Mouse (Mus musculus): ENCODE measurements around the gene Armc7.
"Not testable (repeated sequence)": the region's sequence is repeated elsewhere in the genome, so short reads cannot be mapped to it uniquely, and the experiment has no call there.

Gene Armc7

DNA sequence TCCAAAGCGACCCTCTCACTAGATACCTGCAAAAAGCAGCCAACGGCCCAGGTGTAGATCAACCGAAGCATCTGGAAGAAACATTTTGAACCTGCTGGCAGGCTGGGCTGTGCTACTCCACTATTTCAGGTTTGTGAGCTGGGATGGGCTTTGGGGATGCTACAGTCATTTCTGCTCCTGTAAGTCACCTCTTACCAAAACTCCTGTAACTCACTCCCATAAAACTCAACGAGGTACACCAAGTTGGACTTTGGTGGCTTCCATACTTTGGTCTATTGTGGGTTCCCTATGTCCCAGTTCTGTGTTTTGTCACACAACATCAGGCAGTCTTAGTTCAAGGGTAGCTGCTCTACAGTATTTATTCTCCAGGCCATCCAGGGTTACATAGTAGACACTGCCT lies 45.6 kb downstream of the Armc7 start:
- in situ Hi-C loops (cut with MboI; ENCODE audit: low sequenced_read_pairs) = no loop called here

DNA sequence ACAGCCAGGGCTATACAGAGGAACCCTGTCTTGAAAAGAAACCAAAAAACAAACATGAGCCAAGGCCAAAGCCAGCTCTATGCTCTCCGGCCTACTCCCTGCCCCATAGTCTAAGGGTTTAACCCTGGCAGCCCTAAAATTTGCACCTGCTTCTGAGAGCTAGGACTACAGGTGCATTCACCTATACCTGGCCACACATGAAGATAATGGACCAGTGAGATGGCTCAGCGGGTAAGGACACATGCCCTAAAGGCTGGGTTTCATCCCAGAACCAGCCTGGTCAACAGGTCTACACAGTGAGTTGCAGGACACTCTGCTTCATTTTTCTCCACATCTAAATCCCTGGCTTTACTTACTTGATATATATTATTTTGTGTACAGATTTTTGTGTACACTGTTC lies 46.8 kb downstream of the Armc7 start:
- in situ Hi-C loops (cut with MboI; ENCODE audit: low sequenced_read_pairs) = no loop called here

DNA sequence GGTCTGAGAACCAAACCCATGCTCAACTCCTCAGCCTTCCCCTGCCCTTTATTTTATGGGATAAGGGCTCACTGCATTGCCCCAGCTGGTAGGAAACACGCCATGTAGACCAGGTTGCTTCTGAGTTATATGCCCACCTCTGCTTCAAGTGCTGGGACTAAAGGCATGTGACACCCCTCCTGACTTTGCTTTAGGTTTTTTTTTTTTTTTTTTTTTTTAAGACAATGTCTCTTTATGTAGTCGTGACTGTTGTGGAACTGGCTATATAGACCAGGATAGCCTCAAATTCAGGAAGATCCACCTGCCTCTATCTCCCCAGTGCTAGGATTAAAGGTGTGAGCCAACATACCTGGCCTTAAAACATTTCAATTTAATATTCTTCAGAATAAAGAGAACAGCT lies 47.2 kb downstream of the Armc7 start:
- in situ Hi-C loops (cut with MboI; ENCODE audit: low sequenced_read_pairs) = no loop called here

DNA sequence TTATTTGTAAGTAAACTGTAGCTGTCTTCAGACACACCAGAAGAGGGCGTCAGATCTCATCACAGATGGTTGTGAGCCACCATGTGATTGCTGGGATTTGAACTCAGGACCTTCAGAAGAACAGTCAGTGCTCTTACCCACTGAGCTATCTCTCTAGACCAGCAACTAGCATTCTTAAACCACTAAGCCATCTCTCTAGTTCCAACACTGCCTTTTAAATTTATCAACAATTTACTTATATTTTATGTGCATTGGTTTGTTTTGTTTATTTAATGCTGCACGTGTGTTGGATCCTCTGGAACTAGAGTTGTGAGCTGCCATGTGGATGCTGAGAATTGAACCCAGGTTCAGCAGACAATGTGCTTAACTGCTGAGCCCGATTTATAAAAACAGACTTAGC lies 51.0 kb downstream of the Armc7 start:
- in situ Hi-C loops (cut with MboI; ENCODE audit: low sequenced_read_pairs) = not testable (repeated sequence)

DNA sequence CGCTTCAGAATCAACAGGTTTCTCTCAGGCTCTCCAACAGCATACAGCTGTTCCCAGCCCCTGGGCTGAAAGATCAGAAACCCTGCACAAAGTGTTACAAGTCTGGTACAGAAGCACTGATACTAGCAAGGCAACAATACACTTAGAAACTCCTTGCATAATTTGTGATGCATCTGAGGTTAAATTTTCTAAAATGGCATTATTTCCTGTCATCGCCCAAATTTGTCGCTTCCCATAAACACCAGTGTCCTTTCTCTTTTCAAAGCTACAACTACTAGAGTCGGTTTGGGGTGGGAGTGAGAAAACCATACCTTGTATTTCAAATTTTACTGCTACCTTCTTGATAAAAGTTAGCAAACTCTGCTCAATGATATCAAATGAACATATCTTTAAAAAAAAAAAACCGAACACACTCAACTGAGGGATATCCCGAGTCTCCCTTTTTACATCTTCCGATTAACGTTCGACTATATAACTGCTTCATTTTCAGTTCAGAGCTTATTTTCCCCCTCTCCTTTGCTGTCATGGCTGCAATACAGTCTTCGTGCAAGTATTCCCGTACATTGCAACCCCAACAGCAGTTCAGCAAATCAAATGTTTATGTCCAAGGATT lies 59.4 kb downstream of the Armc7 start:
- in situ Hi-C loops (cut with MboI; ENCODE audit: low sequenced_read_pairs) = no loop called here

DNA sequence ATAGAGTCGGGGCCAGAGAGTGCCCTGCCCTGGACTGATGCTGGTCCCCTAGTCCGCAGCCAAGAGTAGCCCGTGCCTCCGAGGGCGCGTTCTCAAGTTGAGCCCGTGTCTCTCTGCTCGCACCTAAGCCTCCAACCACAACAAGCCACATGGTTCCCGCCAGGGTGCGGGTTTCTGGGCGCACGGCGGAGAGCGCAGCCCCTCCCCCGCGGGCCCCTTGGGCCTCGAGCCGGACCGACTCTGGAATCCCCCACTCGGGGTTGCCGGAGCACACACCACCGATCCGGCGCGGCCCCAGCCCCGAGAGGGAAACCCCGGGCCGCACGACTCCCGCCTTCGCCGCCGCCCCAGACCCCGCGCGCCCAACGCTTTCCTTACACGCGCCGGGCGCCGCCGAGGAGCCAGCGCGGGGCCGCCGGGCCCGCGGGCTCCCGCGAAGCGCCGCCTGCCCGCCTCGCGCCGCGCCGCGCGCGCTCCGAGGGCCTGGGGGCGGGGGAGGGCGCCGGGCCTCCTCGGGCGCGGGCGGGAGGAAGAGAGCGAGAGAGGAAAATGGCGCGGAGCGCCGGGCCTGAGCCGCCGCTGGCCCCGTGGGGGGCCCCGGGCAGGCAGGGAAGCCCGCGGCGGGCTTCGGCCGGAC lies 60.1 kb downstream of the Armc7 start:
- in situ Hi-C loops (cut with MboI; ENCODE audit: low sequenced_read_pairs) = no loop called here

DNA sequence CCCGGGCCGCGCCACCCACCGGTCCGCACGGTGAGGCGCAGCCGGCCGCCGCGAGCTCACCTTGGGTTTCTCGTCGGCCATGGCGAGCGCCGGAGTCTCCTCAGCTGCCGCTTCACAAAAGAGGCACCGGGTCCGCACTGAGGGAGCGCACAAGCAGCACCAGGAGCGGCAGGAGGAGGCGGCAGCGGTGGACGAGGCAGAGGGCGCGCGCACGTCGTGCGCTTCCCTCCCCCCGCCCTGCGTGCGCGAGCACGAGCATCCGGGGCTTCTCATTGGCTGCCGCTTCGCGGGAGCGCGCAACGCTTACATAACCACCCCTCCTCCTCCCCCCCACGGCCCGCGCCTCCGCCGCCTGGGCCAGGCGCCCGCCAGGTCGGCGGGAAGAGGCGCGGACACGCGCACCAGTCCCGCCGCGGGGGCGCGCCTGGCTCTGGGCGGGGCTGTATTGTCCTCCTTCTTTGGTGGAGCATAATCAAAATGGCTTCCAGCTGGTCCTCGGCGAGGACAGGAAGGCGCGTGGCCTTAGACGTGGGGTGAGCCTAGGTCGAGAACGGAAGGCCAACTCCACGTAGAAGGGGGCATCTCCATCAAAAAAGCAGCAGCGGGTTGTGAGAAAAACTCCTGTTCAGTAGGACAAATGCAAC lies 60.7 kb downstream of the Armc7 start, which contains the start of gene Sumo2:
Sumo2 (minus strand) TSS at position 239 of the 644 bp plus-strand sequence.
- in situ Hi-C loops (cut with MboI; ENCODE audit: low sequenced_read_pairs) = no loop called here

DNA sequence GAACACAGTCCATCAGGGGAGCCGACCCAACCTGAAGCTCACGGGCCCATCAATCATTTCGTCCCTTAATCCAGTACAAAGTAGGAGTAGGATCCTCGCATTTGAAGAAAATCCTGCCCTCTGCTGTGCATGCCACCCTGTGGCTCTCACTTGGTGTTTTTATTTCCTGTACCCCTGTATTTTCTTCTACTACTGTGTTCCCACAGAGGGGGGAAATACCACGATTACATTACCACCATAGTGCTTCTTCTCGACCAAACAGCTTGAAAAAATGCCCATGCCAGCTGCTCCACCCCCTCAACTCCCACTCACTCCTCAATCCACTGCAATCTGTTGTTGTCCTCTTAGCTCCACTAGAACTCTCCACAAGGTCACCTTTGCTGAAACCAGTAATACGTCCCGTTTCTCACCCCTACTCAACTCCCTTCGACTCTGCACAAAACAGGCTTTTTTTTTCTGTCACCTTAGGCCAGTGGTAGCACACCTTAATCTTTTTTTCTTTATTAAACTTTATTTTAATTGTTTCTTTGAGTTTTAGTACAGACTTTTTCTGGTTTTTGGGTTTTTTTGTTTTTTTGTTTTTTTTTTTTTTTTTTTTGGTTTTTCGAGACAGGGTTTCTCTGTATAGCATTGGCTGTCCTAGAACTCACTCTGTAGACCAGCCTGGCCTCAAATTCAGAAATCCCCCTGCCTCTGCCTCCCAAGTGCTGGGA lies 61.5 kb downstream of the Armc7 start:
- in situ Hi-C loops (cut with MboI; ENCODE audit: low sequenced_read_pairs) = no loop called here

DNA sequence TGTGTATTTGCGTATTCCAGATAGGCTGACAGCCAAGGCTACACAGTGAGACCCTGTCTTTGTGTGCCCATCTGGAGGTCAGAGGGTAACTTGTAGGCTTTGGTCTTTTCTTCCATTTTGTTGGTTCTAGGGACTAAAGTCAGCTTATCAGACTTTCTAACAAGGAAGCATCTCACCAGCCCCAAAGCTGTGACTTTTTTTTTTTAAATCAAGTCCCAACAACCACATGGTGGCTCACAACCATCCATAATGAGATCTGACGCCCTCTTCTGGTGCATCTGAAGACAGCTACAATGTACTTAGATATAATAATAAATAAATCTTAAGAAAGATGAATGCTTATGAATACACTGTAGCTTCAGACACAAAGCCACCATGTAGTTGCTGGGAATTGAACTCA lies 62.6 kb downstream of the Armc7 start:
- in situ Hi-C loops (cut with MboI; ENCODE audit: low sequenced_read_pairs) = no loop called here

Data from CH12F3 (cell line).